Mouse (Mus musculus): ENCODE measurements at regions not wholly inside any gene's neighbourhood (a gene's known extent, or its start where the extent isn't known, plus 50 kb on each side); places are given as distances from the start of the nearest gene placed in this dataset.

DNA sequence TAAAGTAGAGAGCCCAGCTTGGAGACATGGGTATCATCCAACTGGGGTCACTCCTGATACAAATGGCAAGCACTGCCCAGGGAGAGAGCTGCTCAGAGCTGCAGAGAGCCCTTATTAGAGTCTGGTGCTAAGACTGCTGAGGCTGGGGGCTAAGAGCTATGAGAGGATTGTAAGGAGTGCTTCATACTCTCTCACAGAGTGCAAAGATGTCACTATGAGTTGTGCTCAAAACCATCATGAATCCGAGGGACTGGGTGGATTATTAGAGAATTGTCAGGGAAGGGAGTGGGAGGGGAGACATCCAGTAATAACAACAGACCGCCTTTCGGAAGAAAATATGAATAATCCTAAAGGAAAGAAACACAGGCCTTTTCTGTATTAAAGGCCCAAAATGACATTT is 107.2 kb upstream of the Fat1 start:
- 94% methylated on average over 3 of the region's 3 CpGs for WGBS

DNA sequence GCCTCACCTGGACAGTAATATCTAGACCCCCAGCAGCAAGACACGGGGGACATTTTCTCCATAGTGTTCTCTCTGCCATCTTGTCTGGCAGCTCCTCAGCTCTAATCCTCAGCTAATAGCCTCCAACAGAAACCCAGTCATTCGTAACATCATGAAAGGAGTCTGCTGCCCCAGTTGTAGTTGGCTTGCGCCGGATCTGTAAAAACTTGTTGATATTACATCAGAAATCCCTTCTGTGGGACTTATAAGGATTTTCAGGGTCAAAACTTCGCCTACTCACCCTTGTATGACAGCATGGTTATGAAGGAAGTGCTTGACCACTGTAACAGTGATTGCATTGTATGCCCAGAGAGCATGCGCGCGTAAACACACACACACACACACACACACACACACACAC is 96.8 kb upstream of the Fat1 start:
- Histone ChIP-seq H3K36me3 (ENCODE audit: control insufficient read depth, insufficient read depth, low read length) (no peaks in the 10 kb centered on the region), H3K4me3 (ENCODE audit: insufficient read depth, low read depth, low read length) (no peak overlapping the region), H3K27me3 (replicated peaks; ENCODE audit: control insufficient read depth, insufficient read depth, low read length) (no peaks in the 10 kb centered on the region), H3K4me1 (ENCODE audit: control insufficient read depth, insufficient read depth, low read length) (no peaks in the 10 kb centered on the region), H3K27ac (ENCODE audit: insufficient read depth, low read depth, low read length) (no peak overlapping the region)
- DNase-seq: no peak
- WGBS: 85% methylated on average over 8 of the region's 8 CpGs
- no peak for TF ChIP-seq CTCF (conservative IDR thresholded peaks at IDR 0.05; ENCODE audit: insufficient read depth, insufficient read length, low read depth, low read length)
- TF ChIP-seq POLR2A (IDR thresholded peaks at IDR 0.05; ENCODE audit: low read depth, low read length): no peak

More for the DNA sequence above, 107.2 kb upstream of the Fat1 start:
- Histone ChIP-seq H3K27ac (ENCODE audit: insufficient read depth, low read depth, low read length) (no peak overlapping the region), H3K4me3 (ENCODE audit: insufficient read depth, low read depth, low read length) (no peak overlapping the region), H3K27me3 (replicated peaks; ENCODE audit: control insufficient read depth, insufficient read depth, low read length) (no peaks in the 10 kb centered on the region; the same call in 1 of the 2 replicates), H3K36me3 (ENCODE audit: control insufficient read depth, insufficient read depth, low read length) (no peaks in the 10 kb centered on the region), H3K4me1 (ENCODE audit: control insufficient read depth, insufficient read depth, low read length) (0 out of 2 replicates have a peak, but pooled peaks cover 2% of the 10 kb centered on the region)
- TF ChIP-seq CTCF (conservative IDR thresholded peaks at IDR 0.05; ENCODE audit: insufficient read depth, insufficient read length, low read depth, low read length) (no peak), POLR2A (IDR thresholded peaks at IDR 0.05; ENCODE audit: low read depth, low read length) (no peak)
- DNase-seq: no peak

DNA sequence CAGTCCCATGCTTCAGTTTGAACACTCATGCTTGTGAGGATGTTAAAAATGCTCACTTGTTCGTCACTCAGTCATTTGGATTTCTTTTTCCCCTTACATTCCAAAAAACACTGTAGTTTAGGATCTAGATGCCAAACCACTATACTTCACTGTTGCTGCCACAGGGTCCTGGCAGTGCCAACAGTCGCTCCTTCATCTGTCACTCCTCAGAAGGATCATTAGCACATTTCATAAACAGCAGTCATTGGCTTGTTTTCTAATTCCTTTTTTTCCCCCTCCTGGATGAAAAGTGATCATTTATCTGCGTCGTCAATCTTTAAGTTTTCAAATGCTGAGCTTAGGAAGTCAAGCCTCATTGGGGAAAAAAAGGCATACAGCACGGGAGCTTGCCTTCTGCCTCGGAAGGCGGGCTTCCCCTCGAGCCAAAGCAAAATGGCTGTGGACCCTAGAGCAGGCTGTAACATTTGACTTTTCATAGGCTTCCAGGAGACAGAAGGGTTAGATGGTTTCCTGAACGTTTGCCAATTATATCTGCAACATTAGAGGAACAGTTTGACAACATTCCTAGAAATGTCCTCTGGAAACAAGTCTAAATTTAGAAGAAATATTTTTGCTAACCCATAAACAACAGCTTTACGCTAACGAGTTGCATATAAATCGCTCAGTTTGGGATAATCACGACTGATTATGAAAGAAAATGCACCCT is 95.6 kb upstream of the Fat1 start:
- Histone ChIP-seq H3K27me3 (replicated peaks; ENCODE audit: control insufficient read depth, insufficient read depth, low read length) (no peaks in the 10 kb centered on the region), H3K36me3 (ENCODE audit: control insufficient read depth, insufficient read depth, low read length) (no peaks in the 10 kb centered on the region), H3K27ac (ENCODE audit: insufficient read depth, low read depth, low read length) (no peak overlapping the region), H3K4me3 (ENCODE audit: insufficient read depth, low read depth, low read length) (no peak overlapping the region), H3K4me1 (ENCODE audit: control insufficient read depth, insufficient read depth, low read length) (no peaks in the 10 kb centered on the region)
- TF ChIP-seq POLR2A (IDR thresholded peaks at IDR 0.05; ENCODE audit: low read depth, low read length): no peak
- TF ChIP-seq CTCF (conservative IDR thresholded peaks at IDR 0.05; ENCODE audit: insufficient read depth, insufficient read length, low read depth, low read length): no peak
- DNase-seq: no peak
- WGBS: 57% methylated on average over 13 of the region's 13 CpGs

- WGBS: 21% methylated on average over 3 of the region's 3 CpGs
- TF ChIP-seq CTCF (conservative IDR thresholded peaks at IDR 0.05; ENCODE audit: insufficient read depth, insufficient read length, low read depth, low read length) (no peak), POLR2A (IDR thresholded peaks at IDR 0.05; ENCODE audit: low read depth, low read length) (no peak)
Measured at GRCm38 (mm10) chr8:44840646-44841045, 94.6 kb upstream of the Fat1 start.

GRCm38 (mm10) chr8:44844362-44844761 is 90.9 kb upstream of the Fat1 start:
- DNase-seq: no peak
- H3K27ac ChIP-seq (ENCODE audit: insufficient read depth, low read depth, low read length): no peak overlapping the region
- no peaks in the 10 kb centered on the region for H3K27me3 ChIP-seq (replicated peaks; ENCODE audit: control insufficient read depth, insufficient read depth, low read length)
- H3K4me1 ChIP-seq (ENCODE audit: control insufficient read depth, insufficient read depth, low read length): no peaks in the 10 kb centered on the region
- TF ChIP-seq CTCF (conservative IDR thresholded peaks at IDR 0.05; ENCODE audit: insufficient read depth, insufficient read length, low read depth, low read length) (no peak), POLR2A (IDR thresholded peaks at IDR 0.05; ENCODE audit: low read depth, low read length) (no peak)
- WGBS: 97% methylated on average over 1 of the region's 1 CpGs
- no peak overlapping the region for H3K4me3 ChIP-seq (ENCODE audit: insufficient read depth, low read depth, low read length)
- H3K36me3 ChIP-seq (ENCODE audit: control insufficient read depth, insufficient read depth, low read length): no peaks in the 10 kb centered on the region

More at GRCm38 (mm10) chr8:44840646-44841045, 94.6 kb upstream of the Fat1 start:
- H3K27ac ChIP-seq (ENCODE audit: insufficient read depth, low read depth, low read length): no peak overlapping the region
- no peaks in the 10 kb centered on the region for H3K27me3 ChIP-seq (replicated peaks; ENCODE audit: control insufficient read depth, insufficient read depth, low read length)
- H3K36me3 ChIP-seq (ENCODE audit: control insufficient read depth, insufficient read depth, low read length): no peaks in the 10 kb centered on the region
- no peak overlapping the region for H3K4me3 ChIP-seq (ENCODE audit: insufficient read depth, low read depth, low read length)
- DNase-seq: no peak
- H3K4me1 ChIP-seq (ENCODE audit: control insufficient read depth, insufficient read depth, low read length): no peaks in the 10 kb centered on the region

- WGBS: 41% methylated on average over 4 of the region's 4 CpGs
- H3K27me3 ChIP-seq (replicated peaks; ENCODE audit: control insufficient read depth, insufficient read depth, low read length): no peaks in the 10 kb centered on the region
- DNase-seq: peak; percentile 53
- no peaks in the 10 kb centered on the region for H3K36me3 ChIP-seq (ENCODE audit: control insufficient read depth, insufficient read depth, low read length)
- TF ChIP-seq CTCF (conservative IDR thresholded peaks at IDR 0.05; ENCODE audit: insufficient read depth, insufficient read length, low read depth, low read length): no peak
- no peak for TF ChIP-seq POLR2A (IDR thresholded peaks at IDR 0.05; ENCODE audit: low read depth, low read length)
- H3K27ac ChIP-seq (ENCODE audit: insufficient read depth, low read depth, low read length): no peak overlapping the region
- no peak overlapping the region for H3K4me3 ChIP-seq (ENCODE audit: insufficient read depth, low read depth, low read length)
- H3K4me1 ChIP-seq (ENCODE audit: control insufficient read depth, insufficient read depth, low read length): no peaks in the 10 kb centered on the region
Measured at GRCm38 (mm10) chr8:44852223-44852622, 83.0 kb upstream of the Fat1 start.

GRCm38 (mm10) chr8:44855115-44855514 is 80.1 kb upstream of the Fat1 start:
- no peak for TF ChIP-seq CTCF (conservative IDR thresholded peaks at IDR 0.05; ENCODE audit: insufficient read depth, insufficient read length, low read depth, low read length)
- TF ChIP-seq POLR2A (IDR thresholded peaks at IDR 0.05; ENCODE audit: low read depth, low read length): no peak
- WGBS: 86% methylated on average over 4 of the region's 4 CpGs
- no peak overlapping the region for H3K4me3 ChIP-seq (ENCODE audit: insufficient read depth, low read depth, low read length)
- H3K27me3 ChIP-seq (replicated peaks; ENCODE audit: control insufficient read depth, insufficient read depth, low read length): no peaks in the 10 kb centered on the region
- H3K36me3 ChIP-seq (ENCODE audit: control insufficient read depth, insufficient read depth, low read length): no peaks in the 10 kb centered on the region
- no peaks in the 10 kb centered on the region for H3K4me1 ChIP-seq (ENCODE audit: control insufficient read depth, insufficient read depth, low read length)
- DNase-seq: no peak
- H3K27ac ChIP-seq (ENCODE audit: insufficient read depth, low read depth, low read length): no peak overlapping the region

All from kidney, adult 2 months (tissue).